Mouse (Mus musculus) forebrain, embryonic 12.5 days (tissue): ENCODE data around the gene Slc29a1. TPM values are rescaled to one million over a fixed set of nuclear protein-coding genes. Genes with fewer than 3 reads are reported as not detected.

ENCODE experiments used
- ATAC-seq: fragments of 200-750 bp; cut with Nextera tagmentation; 2 replicates; pipeline ENCODE4 v1.8.0; 2017; ENCODE audit warnings: moderate TSS enrichment; ENCODE audit not compliant: low FRiP score
- H3K27ac ChIP-seq: fragments of 300-500 bp; sonication (generic); 2 replicates; pipeline ENCODE4 v1.5.1; 2016; ENCODE audit warnings: mild to moderate bottlenecking
- H3K27me3 ChIP-seq: fragments of 300-500 bp; sonication (generic); 2 replicates; pipeline ENCODE4 v1.6.1; 2016; ENCODE audit warnings: mild to moderate bottlenecking
- H3K36me3 ChIP-seq: fragments of 300-500 bp; sonication (generic); replicated peaks from 2 replicates; pipeline ENCODE4 v1.6.1; 2016; ENCODE audit warnings: mild to moderate bottlenecking
- H3K4me1 ChIP-seq: fragments of 300-500 bp; sonication (generic); 2 replicates; pipeline ENCODE4 v1.6.1; 2016
- H3K4me2 ChIP-seq: fragments of 300-500 bp; sonication (generic); 2 replicates; pipeline ENCODE4 v1.6.1; 2016; ENCODE audit warnings: mild to moderate bottlenecking, moderate library complexity
- H3K4me3 ChIP-seq: fragments of 300-500 bp; sonication (generic); replicated peaks from 2 replicates; pipeline ENCODE4 v1.5.1; 2016; ENCODE audit warnings: mild to moderate bottlenecking
- H3K9ac ChIP-seq: fragments of 300-500 bp; sonication (generic); 2 replicates; pipeline ENCODE4 v1.6.1; 2016; ENCODE audit warnings: mild to moderate bottlenecking
- H3K9me3 ChIP-seq: fragments of 300-500 bp; sonication (generic); 2 replicates; pipeline ENCODE4 v1.6.1; 2016
- WGBS: fragments of 180-500 bp; shearing (Covaris S2); methylation state at CpG from one replicate; pipeline ENCODE4 v1.1.7; 2016; 5-methylcytosine and 5-hydroxymethylcytosine counted together
- polyA plus RNA-seq: library from polyadenylated mRNA; unstranded; fragments of >200 nt; fragmentation: Nextera tagmentation; extraction: Ambion mirVana; gene quantifications from 2 replicates; pipeline ENCODE4 v1.2.1, GENCODE M21; 2016

Slc29a1 gene
- polyA plus RNA-seq, 1 experiment from 2014 or later, result 50.2 TPM

DNA sequence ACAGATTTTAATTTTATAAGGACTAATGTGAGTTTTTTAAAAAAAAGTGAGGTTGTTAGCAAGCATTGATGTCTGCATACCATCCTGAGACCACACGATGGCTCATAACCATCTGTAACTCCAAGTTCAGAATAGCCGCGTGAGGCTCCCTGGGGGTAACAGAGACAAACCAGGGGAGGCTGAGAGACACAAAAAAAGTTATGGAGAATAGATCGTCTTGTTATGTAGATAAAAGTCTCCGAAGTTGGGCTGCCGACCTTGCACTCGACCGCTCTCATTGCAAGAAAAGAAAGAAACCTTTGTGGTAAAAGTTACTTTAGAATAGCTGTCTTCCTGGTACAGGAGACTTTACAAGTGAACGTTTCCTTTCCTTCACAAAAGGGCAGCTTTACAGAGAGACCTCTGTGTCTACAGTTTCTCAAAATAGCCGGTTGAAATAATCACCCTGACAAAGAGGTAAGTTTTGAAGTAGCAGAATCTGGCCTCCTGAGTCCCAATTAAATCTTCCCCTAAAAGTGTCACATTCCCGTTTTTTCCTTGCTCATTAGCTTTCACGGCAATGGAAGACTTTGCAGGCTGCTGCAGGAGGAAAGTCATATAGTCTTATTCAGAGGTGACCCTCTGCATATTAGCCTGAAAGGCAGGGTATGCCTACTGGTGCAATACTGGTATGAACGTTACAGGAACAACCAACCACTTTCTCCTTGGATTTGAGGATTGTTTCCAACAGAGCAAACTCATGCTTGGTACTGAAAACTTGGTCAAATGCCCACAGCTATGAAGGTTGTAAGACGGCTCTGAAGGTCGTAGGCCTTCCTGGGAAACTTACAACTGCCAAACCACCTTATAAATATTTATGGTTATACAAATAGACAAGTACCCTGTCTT lies 7.8 kb upstream of the Slc29a1 start:
- Histone ChIP-seq H3K9ac (no peak overlapping the region), H3K9me3 (no peaks in the 10 kb centered on the region), H3K36me3 (no peaks in the 10 kb centered on the region), H3K4me3 (no peak overlapping the region), H3K4me1 (peaks cover 8% of the 10 kb centered on the region; the same call in 1 of the 2 replicates), H3K27me3 (peaks cover 9% of the 10 kb centered on the region), H3K27ac (no peak overlapping the region), H3K4me2 (no peak overlapping the region)
- 78% methylated on average over 15 of the region's 15 CpGs for WGBS
- no peak for ATAC-seq

DNA sequence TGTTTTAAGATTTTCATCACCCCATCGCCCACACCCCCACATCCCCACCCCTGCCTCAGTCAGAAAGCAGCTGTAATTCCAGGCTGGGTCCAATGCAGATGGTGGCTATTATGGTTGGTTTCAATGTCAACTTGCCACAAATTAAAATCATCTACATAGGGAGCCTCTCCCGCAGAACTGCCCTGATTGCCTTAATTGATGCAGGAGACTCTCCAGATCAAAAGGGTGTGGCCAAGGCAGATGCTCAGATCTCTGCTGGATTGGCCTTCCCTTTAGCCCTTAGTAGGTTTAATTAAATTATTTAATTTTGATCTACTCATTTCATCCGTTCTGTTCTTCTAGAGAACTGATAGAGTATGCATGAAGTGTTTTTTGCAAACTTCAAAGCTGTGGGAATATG lies 3.6 kb upstream of the Slc29a1 start:
- Histone ChIP-seq H3K4me3 (no peak overlapping the region), H3K27me3 (peaks cover 44% of the 10 kb centered on the region), H3K36me3 (no peaks in the 10 kb centered on the region), H3K4me2 (no peak overlapping the region), H3K9me3 (no peaks in the 10 kb centered on the region), H3K4me1 (peaks cover 19% of the 10 kb centered on the region), H3K9ac (no peak overlapping the region), H3K27ac (no peak overlapping the region)
- no peak for ATAC-seq
- 74% methylated on average over 3 of the region's 3 CpGs for WGBS

GRCm38 (mm10) chr17:45601877-45602304 lies 2.5 kb upstream of the Slc29a1 start, which contains the start of gene Mymx:
Mymx (minus strand) TSS chr17:45602102.
- no peak for ATAC-seq
- Histone ChIP-seq H3K4me2 (peak within 1 kb of the TSS; percentile 8; the same call in 1 of the 2 replicates), H3K4me1 (peaks cover 22% of the 10 kb centered on the region), H3K9me3 (no peaks in the 10 kb centered on the region), H3K27me3 (peaks cover 48% of the 10 kb centered on the region), H3K9ac (0 out of 2 replicates have a peak within 1 kb of the TSS, but pooled peaks have one; percentile 7), H3K27ac (no peak within 1 kb of the TSS), H3K4me3 (no peak within 1 kb of the TSS), H3K36me3 (no peaks in the 10 kb centered on the region)
- 28% methylated on average over 6 of the region's 6 CpGs for WGBS

DNA sequence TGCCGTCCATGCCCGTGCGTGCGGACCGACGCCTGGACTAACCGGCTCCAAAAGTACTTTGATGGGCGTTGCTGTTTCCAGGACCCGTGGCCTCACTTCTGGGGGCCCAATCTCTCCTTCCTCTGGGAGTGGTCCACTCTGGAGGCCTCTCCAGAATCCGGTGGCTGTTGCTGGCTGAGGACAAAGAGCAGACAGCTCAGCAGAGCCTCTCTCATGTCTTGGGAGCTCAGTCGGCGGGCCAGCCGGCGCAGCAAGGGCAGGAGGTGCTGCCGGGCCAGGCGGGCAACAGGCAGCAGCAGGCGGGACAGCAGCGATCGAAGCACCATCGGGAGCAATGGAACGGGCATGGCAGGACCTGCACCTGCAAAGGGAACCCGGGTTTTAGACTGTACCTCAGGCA lies 1.9 kb upstream of the Slc29a1 start:
- Histone ChIP-seq H3K36me3 (no peaks in the 10 kb centered on the region), H3K4me1 (peaks cover 27% of the 10 kb centered on the region), H3K9ac (0 out of 2 replicates have a peak overlapping the region, but pooled peaks have one; percentile 7), H3K4me3 (no peak overlapping the region), H3K27me3 (peaks cover 52% of the 10 kb centered on the region), H3K27ac (no peak overlapping the region), H3K9me3 (no peaks in the 10 kb centered on the region), H3K4me2 (peak overlapping the region; percentile 8; the same call in 1 of the 2 replicates)
- no peak for ATAC-seq
- 9% methylated on average over 22 of the region's 22 CpGs for WGBS

DNA sequence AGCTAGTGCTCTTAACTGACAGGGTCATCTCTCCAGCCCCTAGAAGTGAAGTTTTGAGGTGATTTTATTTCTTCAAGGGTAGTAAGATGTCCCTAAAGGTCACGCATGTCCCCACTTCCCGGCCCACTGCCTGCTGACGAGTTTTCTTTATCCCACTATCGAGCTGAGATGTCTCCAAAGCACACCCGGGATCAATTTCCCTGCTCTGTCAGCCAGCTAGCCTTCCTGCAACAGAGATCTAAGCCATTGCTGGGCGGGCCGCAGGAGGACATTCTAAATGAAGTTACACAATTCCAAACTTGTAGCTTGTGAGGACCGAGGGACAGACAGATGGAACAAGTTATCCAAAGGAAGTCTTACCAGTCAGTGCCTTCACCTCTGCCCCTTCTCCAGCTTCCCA lies 861 bp upstream of the Slc29a1 start:
- Histone ChIP-seq H3K27ac (no peak overlapping the region), H3K36me3 (no peaks in the 10 kb centered on the region), H3K9ac (no peak overlapping the region), H3K4me1 (peaks cover 37% of the 10 kb centered on the region), H3K9me3 (no peaks in the 10 kb centered on the region), H3K27me3 (peaks cover 61% of the 10 kb centered on the region), H3K4me3 (no peak overlapping the region), H3K4me2 (no peak overlapping the region)
- ATAC-seq, result no peak
- 52% methylated on average over 8 of the region's 8 CpGs for WGBS

DNA sequence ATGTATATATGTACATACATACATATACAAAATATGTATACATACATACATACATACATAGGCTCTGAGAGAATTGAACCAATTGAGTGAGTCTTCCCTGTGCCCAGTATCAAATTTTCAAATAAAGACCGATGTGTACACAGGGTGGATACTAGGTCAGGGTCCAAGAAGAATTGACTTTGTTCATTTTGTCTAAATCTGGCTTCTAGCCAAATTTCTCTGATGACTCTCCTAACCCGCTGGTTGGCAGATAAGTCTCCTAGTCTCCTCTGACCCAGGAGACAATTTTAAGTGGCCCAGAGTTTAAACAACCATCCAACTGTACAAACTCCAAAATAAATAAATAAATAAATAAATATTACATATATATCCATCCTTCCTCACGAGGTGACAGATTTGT lies 515 bp downstream of the Slc29a1 start:
- peaks cover 72% of the 10 kb centered on the region for H3K27me3 ChIP-seq
- H3K4me2 ChIP-seq, result peak overlapping the region; percentile 73
- H3K4me3 ChIP-seq, result peak overlapping the region; percentile 37; the same call in 1 of the 2 replicates
- H3K9ac ChIP-seq, result peak overlapping the region; percentile 51; the same call in 1 of the 2 replicates
- H3K4me1 ChIP-seq, result peaks cover 50% of the 10 kb centered on the region
- no peaks in the 10 kb centered on the region for H3K36me3 ChIP-seq
- H3K27ac ChIP-seq, result no peak overlapping the region
- no peak for ATAC-seq
- no peaks in the 10 kb centered on the region for H3K9me3 ChIP-seq
- 53% methylated on average over 3 of the region's 3 CpGs for WGBS

DNA sequence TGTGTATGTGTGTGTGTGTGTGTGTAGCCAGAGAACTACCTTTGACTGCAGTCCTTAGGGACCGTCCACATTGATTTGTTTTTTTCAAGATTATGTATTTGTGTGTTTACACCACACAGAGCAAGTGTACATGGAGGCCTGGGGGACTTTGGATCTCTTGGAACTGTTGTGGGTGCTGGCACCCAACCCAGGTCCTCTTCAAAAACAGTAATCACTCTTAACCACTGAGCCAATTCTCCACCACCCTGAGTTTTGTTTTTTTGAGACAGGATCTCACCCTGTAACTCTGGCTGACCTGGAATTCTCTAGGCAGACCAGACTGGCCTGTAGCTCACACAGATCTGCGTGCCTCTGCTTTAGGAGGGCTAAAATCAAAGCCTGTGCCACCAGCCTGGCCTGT lies 1.0 kb downstream of the Slc29a1 start:
- no peaks in the 10 kb centered on the region for H3K36me3 ChIP-seq
- no peak for ATAC-seq
- no peaks in the 10 kb centered on the region for H3K9me3 ChIP-seq
- H3K27ac ChIP-seq, result no peak overlapping the region
- H3K4me2 ChIP-seq, result no peak overlapping the region
- peaks cover 74% of the 10 kb centered on the region for H3K27me3 ChIP-seq
- peaks cover 55% of the 10 kb centered on the region for H3K4me1 ChIP-seq
- no peak overlapping the region for H3K9ac ChIP-seq
- 87% methylated on average over 2 of the region's 2 CpGs for WGBS
- no peak overlapping the region for H3K4me3 ChIP-seq

- Histone ChIP-seq H3K9me3 (no peaks in the 10 kb centered on the region), H3K4me2 (no peak overlapping the region), H3K4me1 (peaks cover 59% of the 10 kb centered on the region), H3K27me3 (peaks cover 79% of the 10 kb centered on the region), H3K4me3 (no peak overlapping the region), H3K9ac (no peak overlapping the region), H3K27ac (no peak overlapping the region), H3K36me3 (no peaks in the 10 kb centered on the region)
- WGBS, result 50% methylated on average over 3 of the region's 3 CpGs
- no peak for ATAC-seq
Observed at GRCm38 (mm10) chr17:45597787-45598186, 1.6 kb downstream of the Slc29a1 start.

DNA sequence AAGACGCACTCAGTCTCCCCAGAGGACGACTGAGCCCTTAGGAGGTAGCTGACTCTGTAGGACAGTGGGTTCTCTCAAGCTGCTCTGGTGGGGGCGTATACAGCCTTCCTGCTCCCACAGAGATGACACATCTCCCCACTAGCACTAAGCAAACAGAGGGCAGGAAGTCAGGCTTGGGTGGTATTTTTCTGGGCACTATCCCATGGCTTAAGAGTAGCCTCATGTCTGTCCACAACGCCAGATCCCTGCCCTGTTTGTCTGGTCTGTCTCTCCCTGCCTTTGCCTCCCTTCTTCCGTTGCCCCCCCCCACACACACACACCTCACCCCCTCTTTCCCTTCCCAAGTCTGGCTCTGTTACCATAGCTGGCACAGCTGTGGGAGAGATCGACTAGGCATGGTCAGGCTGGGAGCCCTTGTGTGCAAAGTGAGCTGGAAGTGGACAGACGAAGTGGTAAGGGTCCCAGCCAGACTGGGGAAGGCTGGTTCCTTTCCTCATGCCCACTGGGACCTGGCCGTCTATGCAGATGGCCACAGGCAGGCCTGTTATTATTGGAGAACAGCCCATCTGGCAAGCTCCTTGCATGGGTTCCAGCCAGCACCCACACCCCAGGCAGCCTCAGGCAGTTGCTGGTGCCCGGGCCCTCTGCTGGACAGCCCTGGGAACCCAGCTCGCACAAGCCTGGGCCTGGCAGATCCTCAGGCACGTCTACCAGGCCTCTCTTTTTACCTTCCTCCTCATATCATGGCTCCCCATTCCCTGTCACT lies 2.6 kb downstream of the Slc29a1 start:
- peak overlapping the region; percentile 33; the same call in 1 of the 2 replicates for H3K27ac ChIP-seq
- peak; percentile 37; the same call in 1 of the 2 replicates for ATAC-seq
- WGBS, result 24% methylated on average over 11 of the region's 11 CpGs

GRCm38 (mm10) chr17:45595736-45596390 lies 3.5 kb downstream of the Slc29a1 start:
- H3K4me3 ChIP-seq, result peak overlapping the region; percentile 52
- 2% methylated on average over 23 of the region's 23 CpGs for WGBS
- H3K36me3 ChIP-seq, result no peaks in the 10 kb centered on the region
- no peaks in the 10 kb centered on the region for H3K9me3 ChIP-seq
- peak overlapping the region; percentile 71 for H3K9ac ChIP-seq
- peak; percentile 17; the same call in 1 of the 2 replicates for ATAC-seq
- peak overlapping the region; percentile 1; the same call in 1 of the 2 replicates for H3K27ac ChIP-seq
- H3K4me2 ChIP-seq, result peak overlapping the region; percentile 97
- peaks cover 58% of the 10 kb centered on the region for H3K4me1 ChIP-seq
- H3K27me3 ChIP-seq, result peaks cover 65% of the 10 kb centered on the region

More for the DNA sequence above, 2.6 kb downstream of the Slc29a1 start:
- H3K4me1 ChIP-seq, result peaks cover 64% of the 10 kb centered on the region
- no peak overlapping the region for H3K9ac ChIP-seq
- H3K9me3 ChIP-seq, result no peaks in the 10 kb centered on the region
- no peaks in the 10 kb centered on the region for H3K36me3 ChIP-seq
- no peak overlapping the region for H3K4me2 ChIP-seq
- H3K27me3 ChIP-seq, result peaks cover 74% of the 10 kb centered on the region
- no peak overlapping the region for H3K4me3 ChIP-seq

GRCm38 (mm10) chr17:45594881-45595735 lies 4.3 kb downstream of the Slc29a1 start:
- Histone ChIP-seq H3K9ac (peak overlapping the region; percentile 71), H3K4me2 (peak overlapping the region; percentile 97), H3K4me3 (peak overlapping the region; percentile 52), H3K9me3 (no peaks in the 10 kb centered on the region), H3K27me3 (peaks cover 57% of the 10 kb centered on the region), H3K36me3 (no peaks in the 10 kb centered on the region), H3K27ac (peak overlapping the region; percentile 1; the same call in 1 of the 2 replicates), H3K4me1 (peaks cover 58% of the 10 kb centered on the region)
- peak; percentile 83 for ATAC-seq
- 2% methylated on average over 44 of the region's 58 CpGs for WGBS
